Mouse (Mus musculus) kidney, adult 2 months (tissue): ENCODE measurements at regions not wholly inside any gene's neighbourhood (a gene's known extent, or its start where the extent isn't known, plus 50 kb on each side); places are given as distances from the start of the nearest gene placed in this dataset.

Experiments used
- CTCF ChIP-seq: fragments of 200-500 bp; conservative IDR thresholded peaks from 2 replicates; pipeline ENCODE4 v1.5.1; 2011; ENCODE audit warnings: low read depth, mild to moderate bottlenecking, control low read depth, low read length, moderate library complexity, mixed read lengths; ENCODE audit not compliant: insufficient read depth, insufficient read length
- POLR2A ChIP-seq: fragments of 200-500 bp; IDR thresholded peaks from one replicate; pipeline ENCODE4 v1.6.1; 2011; ENCODE audit warnings: low read depth, low read length, control low read depth

DNA sequence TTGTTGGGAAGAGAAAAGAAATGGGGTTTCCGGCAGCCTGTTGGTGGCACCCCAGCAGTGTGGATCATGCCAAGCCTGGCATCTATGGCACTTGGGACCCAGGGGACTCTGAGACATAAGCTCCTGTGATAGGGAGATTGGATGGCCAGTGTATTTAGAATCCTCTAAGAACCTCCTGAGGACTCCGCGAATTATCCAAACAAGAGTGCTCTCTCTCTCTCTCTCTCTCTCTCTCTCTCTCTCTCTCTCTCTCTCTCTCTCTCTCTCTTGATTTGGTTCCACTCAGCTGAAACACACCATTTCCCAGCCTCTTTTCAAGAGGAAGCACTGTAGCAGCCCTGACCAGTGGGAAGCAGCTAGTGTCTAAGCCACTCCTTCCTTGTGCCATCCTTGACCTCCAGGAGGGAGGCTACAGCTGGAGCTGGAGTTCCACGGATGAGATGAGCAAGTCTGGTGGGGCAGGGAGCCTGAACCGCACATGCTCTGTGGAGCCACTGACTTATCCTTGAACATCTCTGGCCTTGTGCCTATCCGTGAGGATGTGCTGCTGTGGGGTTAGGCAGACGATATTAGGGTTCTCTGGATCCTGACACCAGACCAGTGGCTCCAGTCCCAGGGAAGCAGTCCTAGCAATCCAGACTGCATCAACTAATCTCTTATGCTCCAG is 232.0 kb upstream of the Zmiz1 start:
- no peak for TF ChIP-seq CTCF
- no peak for TF ChIP-seq POLR2A
